Mouse (Mus musculus) testis, adult 2 months (tissue): Measurements from ENCODE around the gene Orm2.

ENCODE experiments used
- CTCF ChIP-seq: fragments of 200-500 bp; IDR thresholded peaks from 2 replicates; pipeline ENCODE4 v1.5.1; 2012; ENCODE audit warnings: low read depth, mild to moderate bottlenecking, inconsistent platforms, low read length, moderate library complexity; ENCODE audit not compliant: control insufficient read depth, insufficient read depth, insufficient replicate concordance
- POLR2A ChIP-seq: fragments of 200-500 bp; IDR thresholded peaks from 2 replicates; pipeline ENCODE4 v1.6.1; 2012; ENCODE audit warnings: low read depth, mild to moderate bottlenecking, inconsistent platforms, low read length, moderate library complexity; ENCODE audit not compliant: control insufficient read depth

DNA sequence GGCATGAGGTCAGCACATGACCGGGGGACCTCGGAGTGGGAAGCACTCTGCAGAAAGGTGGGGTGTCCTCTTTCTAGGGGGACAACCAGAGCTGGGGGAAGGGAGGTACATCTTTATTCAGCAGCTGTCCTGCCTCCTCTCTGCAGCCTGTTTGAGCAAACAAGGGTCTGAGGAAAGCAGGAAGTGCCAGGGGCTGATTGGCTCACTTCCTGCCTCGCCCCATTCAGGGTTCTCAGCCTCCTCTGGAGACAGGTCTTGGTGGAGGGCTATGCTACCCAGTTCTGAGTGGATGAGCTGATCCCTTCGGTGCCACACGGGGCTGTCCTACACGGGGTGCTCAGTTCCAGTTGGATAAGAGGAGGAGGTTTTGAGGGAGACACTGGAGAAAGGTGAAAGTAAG lies 29.1 kb downstream of the Orm2 start:
- TF ChIP-seq POLR2A (no peak), CTCF (no peak)
